Mouse (Mus musculus): ENCODE data around the gene Nkx2-4. TPM values are rescaled to one million over a fixed set of nuclear protein-coding genes. Genes with fewer than 3 reads are reported as not detected.

The Nkx2-4 gene
- not detected for total RNA-seq (2021)
- long read RNA-seq, experiment 1: 0 reads
- long read RNA-seq, experiment 2: 0 reads

- DNase-seq: peak; percentile 3
Observed at GRCm38 (mm10) chr2:147085072-147085870, at the start of gene Nkx2-4. TSS of gene Nkx2-4 (minus strand) at chr2:147085445.

DNA sequence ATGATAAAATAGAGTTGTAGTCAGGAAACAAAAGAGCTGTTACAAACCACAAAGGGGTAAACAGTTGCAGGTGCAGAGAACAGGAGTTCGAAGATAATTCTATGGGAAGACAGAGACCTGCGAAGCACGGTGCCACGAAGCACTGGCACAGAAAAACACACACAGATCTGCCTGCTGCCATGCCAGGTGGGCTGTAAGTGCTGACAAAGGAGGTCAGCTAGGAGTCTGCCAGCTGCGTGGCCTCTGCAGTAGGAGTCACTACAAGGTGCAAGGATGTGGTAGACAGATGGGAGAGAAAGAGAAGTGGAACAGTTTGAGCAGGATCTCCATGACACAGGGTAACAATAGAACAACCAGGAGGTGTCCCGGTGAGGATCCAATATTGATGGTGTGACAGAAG lies 42.1 kb upstream of the Nkx2-4 start:
- DNase-seq: no peak

- no peak for DNase-seq
Observed at GRCm38 (mm10) chr2:147119736-147120135, 34.5 kb upstream of the Nkx2-4 start.

DNA sequence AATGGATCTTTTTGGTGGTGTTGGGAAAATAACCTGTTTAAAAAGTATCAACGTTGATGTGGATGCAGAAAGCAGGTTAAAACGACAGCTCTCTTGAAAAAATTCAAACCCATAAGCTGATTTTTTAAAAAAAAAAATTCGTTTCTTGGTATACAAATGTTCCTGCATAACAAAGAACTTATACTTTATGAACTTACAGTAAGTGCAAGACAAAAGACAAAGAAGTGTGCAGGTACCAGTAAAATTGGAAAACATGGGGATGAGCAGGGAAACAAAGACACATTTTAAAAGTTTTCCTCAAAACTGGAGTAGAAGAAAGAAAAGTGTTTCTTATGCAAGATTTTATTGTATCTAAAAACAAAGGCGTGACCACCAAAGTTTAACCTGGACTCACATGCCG lies 1.2 kb upstream of the Nkx2-4 start:
- no peak for DNase-seq

DNA sequence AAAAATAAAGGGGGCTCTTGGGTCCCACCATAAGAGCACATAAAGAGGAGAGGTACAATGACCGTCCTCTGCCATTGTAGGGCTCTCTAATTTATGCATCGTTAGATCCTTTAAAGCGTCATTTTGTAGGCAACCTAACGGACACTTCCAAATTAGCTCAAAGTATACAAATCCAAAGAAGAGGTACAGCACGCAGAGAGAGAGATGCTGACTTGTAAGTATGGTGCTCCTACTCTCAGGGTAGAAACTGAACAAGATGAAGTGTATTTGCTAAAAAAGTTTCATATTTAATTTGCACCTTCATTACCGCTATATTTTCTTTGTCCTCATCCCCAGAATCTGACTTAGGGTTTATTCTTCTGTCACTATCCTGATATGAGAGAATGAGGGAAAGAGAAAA lies 692 bp upstream of the Nkx2-4 start:
- DNase-seq: no peak

- peak; percentile 11 for DNase-seq
Observed at GRCm38 (mm10) chr2:147084366-147085071, 726 bp downstream of the Nkx2-4 start.

GRCm38 (mm10) chr2:147083471-147084365 lies 1.5 kb downstream of the Nkx2-4 start:
- DNase-seq: peak; percentile 13

DNA sequence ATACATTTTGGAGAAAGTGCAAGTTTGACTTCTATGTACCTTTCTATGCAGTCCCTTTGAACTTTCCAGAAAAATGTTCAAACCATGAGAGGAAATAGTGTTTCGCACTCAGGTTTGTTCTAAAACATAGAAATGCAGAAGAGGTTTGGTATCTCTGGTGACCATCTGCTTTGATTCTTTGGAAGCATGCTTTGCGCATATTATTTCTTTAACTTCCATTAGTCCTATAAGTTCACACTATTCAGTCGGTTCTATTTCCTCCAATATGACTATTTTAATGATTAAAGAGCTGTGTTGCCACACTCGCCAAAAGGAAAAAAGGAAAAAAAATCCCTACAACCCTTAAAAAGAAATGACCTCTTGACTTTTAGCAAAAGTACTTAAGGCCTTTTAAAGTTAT lies 2.9 kb downstream of the Nkx2-4 start:
- DNase-seq: no peak

- DNase-seq: no peak
Observed at GRCm38 (mm10) chr2:147074399-147074798, 10.8 kb downstream of the Nkx2-4 start.

GRCm38 (mm10) chr2:147073962-147074361 lies 11.3 kb downstream of the Nkx2-4 start:
- DNase-seq: no peak

- DNase-seq: no peak
Observed at GRCm38 (mm10) chr2:147070305-147070704, 14.9 kb downstream of the Nkx2-4 start.

GRCm38 (mm10) chr2:147069077-147069476 lies 16.2 kb downstream of the Nkx2-4 start:
- DNase-seq: no peak

DNA sequence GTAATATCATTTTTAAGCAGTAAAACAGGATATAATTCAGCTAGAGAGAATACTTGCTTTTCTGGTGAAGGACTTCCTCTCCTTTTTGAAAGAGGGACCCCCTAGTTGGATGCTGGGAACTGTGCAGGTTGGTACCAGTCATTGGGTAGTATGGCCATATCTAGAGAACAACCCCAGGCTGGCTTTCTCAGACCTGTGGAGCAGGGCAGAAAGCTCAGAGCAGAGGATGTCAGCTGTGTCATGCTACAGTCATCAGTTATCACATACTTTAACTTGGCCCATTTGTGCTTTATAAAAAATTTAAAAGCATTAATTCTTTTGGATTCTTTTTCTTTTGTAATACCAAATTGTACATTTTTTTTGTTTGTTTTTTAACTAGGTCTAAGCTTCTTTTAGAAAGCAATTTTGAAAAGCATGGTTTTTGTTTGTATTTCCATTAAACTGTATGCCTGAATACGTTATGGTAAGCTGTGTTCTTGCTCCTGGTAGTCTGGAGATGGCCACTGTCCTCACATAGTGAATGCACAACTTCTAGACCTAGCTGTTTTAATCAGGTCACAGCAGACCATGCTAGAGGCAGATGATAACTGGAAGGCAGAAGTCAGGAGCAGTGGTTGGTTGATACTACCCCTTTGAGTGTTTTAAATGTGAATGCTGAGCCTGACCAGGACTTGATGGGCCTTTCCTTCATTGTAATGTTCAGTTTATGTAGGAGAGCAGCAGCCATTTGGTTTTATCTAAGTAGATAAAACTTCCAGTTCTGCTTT lies 17.6 kb downstream of the Nkx2-4 start:
- DNase-seq: no peak

GRCm38 (mm10) chr2:147053229-147053892 lies 31.9 kb downstream of the Nkx2-4 start:
- no peak for DNase-seq

DNA sequence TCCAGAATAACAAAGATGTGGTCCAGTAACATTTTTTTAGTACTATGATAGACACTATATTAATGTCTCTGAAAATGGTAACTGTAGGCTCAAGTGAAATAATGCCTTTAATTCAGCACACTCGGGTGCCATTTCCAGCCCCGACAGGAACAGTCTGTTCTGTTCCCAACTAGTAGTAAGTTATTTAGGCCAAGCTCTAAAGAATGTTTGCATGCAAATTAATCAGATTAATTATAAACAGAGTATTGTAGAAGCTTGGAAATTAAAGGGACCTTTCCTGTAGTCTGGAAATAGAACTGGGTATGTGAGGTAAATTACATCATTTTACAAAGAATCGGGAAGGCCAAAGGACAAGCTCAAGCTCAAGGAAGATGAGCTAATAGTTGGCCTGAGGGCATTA lies 38.2 kb downstream of the Nkx2-4 start:
- no peak for DNase-seq

GRCm38 (mm10) chr2:147035864-147036263 lies 49.4 kb downstream of the Nkx2-4 start:
- DNase-seq: no peak

Other genes starting within 250 kb of the Nkx2-4 start
- gene Kiz, start 229.6 kb downstream of the Nkx2-4 start, total RNA-seq (2021): 10 to 100 TPM; 37.6 to 43.8 TPM
- gene Xrn2, start 72.4 kb downstream of the Nkx2-4 start, total RNA-seq (2021): 10 to 100 TPM; 54.7 to 64.9 TPM
- not detected for gene Nkx2-2, start 108.8 kb upstream of the Nkx2-4 start, total RNA-seq (2021)